Mouse (Mus musculus) midbrain, embryonic 15.5 days (tissue): Measurements from ENCODE around the gene Filip1l. TPM values are rescaled to one million over a fixed set of nuclear protein-coding genes. Genes with fewer than 3 reads are reported as not detected.

Source experiments
- ATAC-seq: fragments of 200-750 bp; cut with Nextera tagmentation; replicated peaks from 2 replicates; pipeline ENCODE4 v1.8.0; 2017; ENCODE audit warnings: moderate TSS enrichment
- H3K27ac ChIP-seq: fragments of 300-500 bp; sonication (generic); 2 replicates; pipeline ENCODE4 v1.5.1; 2015; ENCODE audit warnings: mild to moderate bottlenecking, inconsistent platforms
- H3K27me3 ChIP-seq: fragments of 300-500 bp; sonication (generic); replicated peaks from 2 replicates; pipeline ENCODE4 v1.6.1; 2015; ENCODE audit warnings: inconsistent platforms
- H3K36me3 ChIP-seq: fragments of 300-500 bp; sonication (generic); replicated peaks from 2 replicates; pipeline ENCODE4 v1.6.1; 2015; ENCODE audit warnings: inconsistent platforms
- H3K4me1 ChIP-seq: fragments of 300-500 bp; sonication (generic); 2 replicates; pipeline ENCODE4 v1.6.1; 2015; ENCODE audit warnings: inconsistent platforms
- H3K4me2 ChIP-seq: fragments of 300-500 bp; sonication (generic); 2 replicates; pipeline ENCODE4 v1.6.1; 2015; ENCODE audit warnings: inconsistent platforms, mild to moderate bottlenecking, moderate library complexity
- H3K4me3 ChIP-seq: fragments of 300-500 bp; sonication (generic); 2 replicates; pipeline ENCODE4 v1.5.1; 2015; ENCODE audit warnings: mild to moderate bottlenecking, inconsistent platforms
- H3K9ac ChIP-seq: fragments of 300-500 bp; sonication (generic); 2 replicates; pipeline ENCODE4 v1.6.1; 2015; ENCODE audit warnings: mild to moderate bottlenecking, inconsistent platforms
- H3K9me3 ChIP-seq: fragments of 300-500 bp; sonication (generic); 2 replicates; pipeline ENCODE4 v1.6.1; 2016; ENCODE audit warnings: inconsistent platforms
- WGBS: fragments of 180-500 bp; shearing (Covaris S2); methylation state at CpG from one replicate; pipeline ENCODE4 v1.1.7; 2015; ENCODE audit warnings: mixed read lengths; 5-methylcytosine and 5-hydroxymethylcytosine counted together
- polyA plus RNA-seq: library from polyadenylated mRNA; unstranded; fragments of >200 nt; fragmentation: Nextera tagmentation; extraction: Ambion mirVana; gene quantifications from 2 replicates; pipeline ENCODE4 v1.2.1, GENCODE M21; 2015

Filip1l gene
- polyA plus RNA-seq, 1 experiment from 2014 or later = 2.5 TPM

- Histone ChIP-seq H3K4me1 (no peaks in the 10 kb centered on the region), H3K4me3 (no peak overlapping the region), H3K27ac (no peak overlapping the region), H3K4me2 (no peak overlapping the region), H3K36me3 (no peaks in the 10 kb centered on the region), H3K9me3 (no peaks in the 10 kb centered on the region), H3K9ac (no peak overlapping the region), H3K27me3 (no peaks in the 10 kb centered on the region)
- ATAC-seq = no peak
- WGBS = 82% methylated on average over 8 of the region's 8 CpGs
These were observed 23.9 kb upstream of the Filip1l start for GRCm38 (mm10) chr16:57329028-57329427.

- Histone ChIP-seq H3K27me3 (no peaks in the 10 kb centered on the region), H3K4me3 (no peak overlapping the region), H3K36me3 (no peaks in the 10 kb centered on the region), H3K4me2 (no peak overlapping the region), H3K27ac (no peak overlapping the region), H3K4me1 (no peaks in the 10 kb centered on the region), H3K9ac (no peak overlapping the region), H3K9me3 (no peaks in the 10 kb centered on the region)
- WGBS = 79% methylated on average over 2 of the region's 2 CpGs
- ATAC-seq = no peak
These were observed 22.8 kb upstream of the Filip1l start for GRCm38 (mm10) chr16:57330111-57330510.

DNA sequence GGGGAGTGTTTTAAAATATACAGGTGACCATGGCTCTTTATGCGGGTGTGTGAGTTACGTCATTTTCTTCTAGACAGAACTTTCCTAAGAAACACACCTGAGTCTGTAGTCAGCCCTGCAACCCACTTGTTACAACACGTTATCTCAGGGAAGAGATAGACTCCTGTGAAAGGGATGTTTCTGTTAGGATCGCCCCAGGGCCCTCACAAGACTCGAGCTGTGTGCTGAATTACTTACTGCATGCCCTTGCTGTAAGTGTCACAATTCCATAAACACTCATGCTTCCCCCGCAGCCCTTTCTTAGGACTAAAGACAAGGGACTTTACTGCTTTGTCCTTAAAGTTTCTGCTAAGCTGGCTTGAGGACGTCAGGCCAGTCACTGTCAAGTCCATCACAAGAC lies 20.6 kb upstream of the Filip1l start:
- no peak for ATAC-seq
- WGBS = 81% methylated on average over 7 of the region's 7 CpGs
- H3K9me3 ChIP-seq = no peaks in the 10 kb centered on the region
- H3K4me1 ChIP-seq = no peaks in the 10 kb centered on the region
- no peaks in the 10 kb centered on the region for H3K36me3 ChIP-seq
- no peak overlapping the region for H3K9ac ChIP-seq
- H3K4me3 ChIP-seq = no peak overlapping the region
- H3K27me3 ChIP-seq = no peaks in the 10 kb centered on the region
- H3K4me2 ChIP-seq = no peak overlapping the region
- H3K27ac ChIP-seq = no peak overlapping the region

- H3K4me3 ChIP-seq = no peak overlapping the region
- no peaks in the 10 kb centered on the region for H3K27me3 ChIP-seq
- H3K27ac ChIP-seq = no peak overlapping the region
- H3K36me3 ChIP-seq = no peaks in the 10 kb centered on the region
- H3K4me1 ChIP-seq = no peaks in the 10 kb centered on the region
- H3K9me3 ChIP-seq = no peaks in the 10 kb centered on the region
- ATAC-seq = no peak
- no peak overlapping the region for H3K9ac ChIP-seq
- no peak overlapping the region for H3K4me2 ChIP-seq
- WGBS = 84% methylated on average over 11 of the region's 11 CpGs
These were observed 16.0 kb upstream of the Filip1l start for GRCm38 (mm10) chr16:57336770-57337423.

DNA sequence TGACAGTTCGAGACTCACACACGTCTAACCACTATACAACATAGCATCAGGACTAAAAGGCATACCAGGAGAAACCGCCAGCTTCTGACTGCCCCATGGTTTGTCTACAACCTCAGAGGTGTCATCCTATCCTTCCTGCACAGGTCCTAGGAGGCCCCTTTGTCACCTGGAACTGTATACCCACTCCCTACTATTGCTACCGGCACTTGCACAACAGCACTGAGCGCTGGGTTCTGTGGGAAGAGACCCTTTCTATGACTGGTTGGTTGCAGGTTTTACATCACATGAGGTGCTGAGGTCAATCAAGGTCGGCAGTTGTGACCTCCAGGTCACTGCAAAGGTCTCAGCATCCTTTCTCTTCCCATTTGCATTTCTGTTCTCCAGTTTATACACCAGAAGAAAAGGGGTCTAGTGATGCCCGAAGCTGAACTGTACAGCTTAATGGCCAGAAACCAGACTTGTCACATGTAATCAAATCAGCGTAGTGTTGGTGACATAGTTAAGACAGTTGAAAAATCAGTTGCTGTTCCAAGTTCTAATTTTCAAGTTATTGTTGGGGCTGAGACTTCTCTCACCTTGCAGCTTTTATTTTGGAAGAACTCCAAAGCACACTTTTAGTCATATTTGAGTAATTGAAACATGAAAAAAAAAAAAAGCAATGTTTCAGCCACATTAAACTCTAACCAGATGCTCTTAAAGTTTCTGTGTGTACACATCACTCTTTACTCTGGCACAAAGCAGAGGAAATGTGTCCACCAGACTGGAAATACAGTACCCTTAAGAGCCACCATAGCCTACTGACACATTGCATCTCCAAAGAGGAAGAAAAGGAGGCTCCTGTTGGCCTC lies 12.9 kb upstream of the Filip1l start:
- no peak overlapping the region for H3K4me2 ChIP-seq
- H3K27ac ChIP-seq = no peak overlapping the region
- no peaks in the 10 kb centered on the region for H3K36me3 ChIP-seq
- no peak overlapping the region for H3K9ac ChIP-seq
- H3K4me1 ChIP-seq = no peaks in the 10 kb centered on the region
- WGBS = 81% methylated on average over 8 of the region's 8 CpGs
- no peak overlapping the region for H3K4me3 ChIP-seq
- H3K9me3 ChIP-seq = no peaks in the 10 kb centered on the region
- no peak for ATAC-seq
- no peaks in the 10 kb centered on the region for H3K27me3 ChIP-seq

DNA sequence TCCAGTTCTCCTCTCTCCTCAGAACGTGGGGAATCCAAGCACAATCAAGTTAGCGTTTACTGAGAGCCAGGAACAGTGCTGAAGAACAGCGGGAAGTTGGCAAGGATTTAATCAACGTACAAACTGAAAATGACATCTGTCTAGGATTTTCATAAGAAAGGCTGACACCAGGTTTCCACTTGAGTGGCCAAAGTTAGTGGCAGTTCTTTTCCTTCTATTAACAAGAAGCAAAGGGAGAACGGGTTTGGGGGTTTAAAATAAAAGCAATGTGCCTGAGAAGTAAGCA lies 12.3 kb upstream of the Filip1l start:
- Histone ChIP-seq H3K27ac (no peak overlapping the region), H3K4me2 (no peak overlapping the region), H3K27me3 (no peaks in the 10 kb centered on the region), H3K4me1 (no peaks in the 10 kb centered on the region), H3K9me3 (no peaks in the 10 kb centered on the region), H3K9ac (no peak overlapping the region), H3K4me3 (no peak overlapping the region), H3K36me3 (no peaks in the 10 kb centered on the region)
- ATAC-seq = no peak
- WGBS = 52% methylated on average over 5 of the region's 5 CpGs

DNA sequence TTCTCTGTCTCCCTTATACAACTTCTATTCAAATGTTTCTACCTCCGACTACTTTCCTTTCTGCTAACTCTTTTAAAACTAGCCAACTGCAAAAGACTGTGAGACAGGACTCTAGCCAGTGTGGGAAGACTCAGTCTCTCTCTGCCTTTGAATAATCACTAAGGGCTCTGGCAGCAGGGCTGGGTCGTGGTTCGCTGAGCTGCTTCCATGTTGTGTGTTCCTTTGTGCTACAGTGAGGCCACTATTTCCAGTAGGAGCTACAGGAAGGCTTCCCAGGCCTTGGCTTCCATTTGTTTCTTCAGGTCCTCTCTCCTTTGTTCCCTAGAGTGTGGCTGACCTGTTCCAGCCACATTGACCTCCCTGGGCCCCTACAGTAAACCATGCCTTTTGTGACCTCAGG lies 6.6 kb upstream of the Filip1l start:
- ATAC-seq = no peak
- Histone ChIP-seq H3K9ac (no peak overlapping the region), H3K4me2 (no peak overlapping the region), H3K27me3 (no peaks in the 10 kb centered on the region), H3K36me3 (no peaks in the 10 kb centered on the region), H3K27ac (no peak overlapping the region), H3K9me3 (no peaks in the 10 kb centered on the region), H3K4me1 (no peaks in the 10 kb centered on the region), H3K4me3 (no peak overlapping the region)
- 57% methylated on average over 3 of the region's 3 CpGs for WGBS

GRCm38 (mm10) chr16:57349039-57349438 lies 3.9 kb upstream of the Filip1l start:
- 89% methylated on average over 3 of the region's 3 CpGs for WGBS
- Histone ChIP-seq H3K27me3 (no peaks in the 10 kb centered on the region), H3K9me3 (no peaks in the 10 kb centered on the region), H3K4me1 (no peaks in the 10 kb centered on the region), H3K4me2 (no peak overlapping the region), H3K9ac (no peak overlapping the region), H3K4me3 (no peak overlapping the region), H3K36me3 (no peaks in the 10 kb centered on the region), H3K27ac (no peak overlapping the region)
- ATAC-seq = no peak

GRCm38 (mm10) chr16:57349689-57350088 lies 3.2 kb upstream of the Filip1l start:
- 68% methylated on average over 3 of the region's 3 CpGs for WGBS
- Histone ChIP-seq H3K9ac (no peak overlapping the region), H3K4me2 (no peak overlapping the region), H3K27ac (no peak overlapping the region), H3K36me3 (no peaks in the 10 kb centered on the region), H3K9me3 (no peaks in the 10 kb centered on the region), H3K4me3 (no peak overlapping the region), H3K4me1 (no peaks in the 10 kb centered on the region), H3K27me3 (no peaks in the 10 kb centered on the region)
- no peak for ATAC-seq

- Histone ChIP-seq H3K4me1 (no peaks in the 10 kb centered on the region), H3K27me3 (no peaks in the 10 kb centered on the region), H3K27ac (no peak overlapping the region), H3K4me2 (no peak overlapping the region), H3K36me3 (no peaks in the 10 kb centered on the region), H3K4me3 (no peak overlapping the region), H3K9ac (no peak overlapping the region), H3K9me3 (no peaks in the 10 kb centered on the region)
- 87% methylated on average over 11 of the region's 11 CpGs for WGBS
- peak; percentile 4; the same call in 1 of the 2 replicates for ATAC-seq
These were observed 351 bp downstream of the Filip1l start for GRCm38 (mm10) chr16:57353166-57353721.

GRCm38 (mm10) chr16:57353932-57354331 lies 1.0 kb downstream of the Filip1l start:
- Histone ChIP-seq H3K27ac (no peak overlapping the region), H3K4me2 (no peak overlapping the region), H3K36me3 (no peaks in the 10 kb centered on the region), H3K9me3 (no peaks in the 10 kb centered on the region), H3K9ac (no peak overlapping the region), H3K27me3 (no peaks in the 10 kb centered on the region), H3K4me3 (no peak overlapping the region), H3K4me1 (no peaks in the 10 kb centered on the region)
- ATAC-seq = no peak
- WGBS = 77% methylated on average over 6 of the region's 6 CpGs

- no peak overlapping the region for H3K4me3 ChIP-seq
- H3K9me3 ChIP-seq = no peaks in the 10 kb centered on the region
- H3K4me1 ChIP-seq = no peaks in the 10 kb centered on the region
- H3K27ac ChIP-seq = no peak overlapping the region
- no peaks in the 10 kb centered on the region for H3K27me3 ChIP-seq
- no peaks in the 10 kb centered on the region for H3K36me3 ChIP-seq
- 64% methylated on average over 6 of the region's 6 CpGs for WGBS
- no peak for ATAC-seq
- H3K9ac ChIP-seq = no peak overlapping the region
- no peak overlapping the region for H3K4me2 ChIP-seq
These were observed 3.6 kb downstream of the Filip1l start for GRCm38 (mm10) chr16:57356454-57356853.

- no peak overlapping the region for H3K27ac ChIP-seq
- H3K4me2 ChIP-seq = no peak overlapping the region
- H3K9ac ChIP-seq = no peak overlapping the region
- no peaks in the 10 kb centered on the region for H3K36me3 ChIP-seq
- H3K9me3 ChIP-seq = no peaks in the 10 kb centered on the region
- H3K27me3 ChIP-seq = no peaks in the 10 kb centered on the region
- H3K4me1 ChIP-seq = no peaks in the 10 kb centered on the region
- H3K4me3 ChIP-seq = no peak overlapping the region
- WGBS = 81% methylated on average over 6 of the region's 6 CpGs
- no peak for ATAC-seq
These were observed 4.1 kb downstream of the Filip1l start for GRCm38 (mm10) chr16:57357011-57357410.
